Mouse (Mus musculus) heart, adult 2 months (tissue): ENCODE results near the gene L2hgdh.

Experiments used
- CTCF ChIP-seq: fragments of 200-600 bp; IDR thresholded peaks from 2 replicates; pipeline ENCODE4 v1.8.1; 2022; ENCODE audit warnings: antibody characterized with exemption, mild to moderate bottlenecking, moderate library complexity
- POLR2A ChIP-seq: fragments of 200-500 bp; IDR thresholded peaks from 2 replicates; pipeline ENCODE4 v1.6.1; 2011; ENCODE audit warnings: mild to moderate bottlenecking, low read depth, low read length, control low read depth; ENCODE audit not compliant: insufficient read depth

DNA sequence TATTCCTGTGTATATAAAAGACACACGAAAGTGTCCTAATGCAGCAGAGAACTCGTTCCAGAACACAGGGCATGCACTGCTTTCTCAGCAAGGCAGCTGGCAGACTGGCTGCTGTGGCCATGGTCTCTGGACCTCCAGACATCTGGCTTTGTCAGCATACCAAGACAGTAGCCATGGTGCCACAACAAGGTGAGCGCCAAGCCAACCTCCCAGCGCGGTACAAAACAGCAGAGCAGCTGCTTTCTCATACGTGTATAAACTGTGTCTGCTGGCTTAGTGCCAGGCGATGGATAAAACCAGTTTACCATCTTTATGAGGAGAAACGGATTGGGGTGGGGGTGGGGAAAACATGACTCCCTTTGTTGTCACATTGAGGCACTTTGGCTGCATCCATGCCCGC is 40.9 kb upstream of the L2hgdh start:
- TF ChIP-seq CTCF (no peak), POLR2A (no peak)
